Mouse (Mus musculus): Measurements from ENCODE around the gene Cdyl. TPM values are rescaled to one million over a fixed set of nuclear protein-coding genes. Genes with fewer than 3 reads are reported as not detected.

The Cdyl gene
- polyA plus RNA-seq, 1 experiment from 2014 or later: 6.1 TPM

DNA sequence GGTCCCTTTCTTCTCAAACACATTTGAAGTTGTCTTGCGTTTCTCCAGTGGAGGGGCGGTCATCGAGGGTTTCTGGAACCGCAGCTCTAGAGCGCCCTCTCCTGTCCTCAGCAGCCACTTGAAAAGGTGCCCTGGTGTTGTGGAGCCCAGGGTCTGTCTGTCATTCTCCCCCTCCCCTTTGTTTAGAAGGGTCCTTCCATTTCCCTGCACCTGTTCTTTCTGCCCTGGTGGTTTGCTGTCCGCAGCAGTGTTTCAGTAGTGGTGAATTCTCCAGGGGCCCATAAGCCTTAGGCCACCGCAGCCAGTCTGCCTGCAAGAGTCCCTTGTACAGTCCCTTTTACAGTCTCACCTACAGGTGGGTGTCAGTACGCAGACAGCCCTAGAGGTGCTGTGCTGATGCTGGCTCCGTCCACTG lies 112.3 kb downstream of the Cdyl start:
- 60% methylated on average over 9 of the region's 9 CpGs for WGBS
- Histone ChIP-seq H3K27ac (replicated peaks) (no peak overlapping the region), H3K9ac (no peak overlapping the region), H3K4me3 (no peak overlapping the region), H3K27me3 (no peaks in the 10 kb centered on the region), H3K4me2 (no peak overlapping the region), H3K4me1 (replicated peaks) (peaks cover 4% of the 10 kb centered on the region; the same call in 1 of the 2 replicates), H3K9me3 (no peaks in the 10 kb centered on the region), H3K36me3 (no peaks in the 10 kb centered on the region)
- 0 out of 2 replicates have a peak, but pooled peaks have one; percentile 27 for ATAC-seq (ENCODE audit: low read depth)

DNA sequence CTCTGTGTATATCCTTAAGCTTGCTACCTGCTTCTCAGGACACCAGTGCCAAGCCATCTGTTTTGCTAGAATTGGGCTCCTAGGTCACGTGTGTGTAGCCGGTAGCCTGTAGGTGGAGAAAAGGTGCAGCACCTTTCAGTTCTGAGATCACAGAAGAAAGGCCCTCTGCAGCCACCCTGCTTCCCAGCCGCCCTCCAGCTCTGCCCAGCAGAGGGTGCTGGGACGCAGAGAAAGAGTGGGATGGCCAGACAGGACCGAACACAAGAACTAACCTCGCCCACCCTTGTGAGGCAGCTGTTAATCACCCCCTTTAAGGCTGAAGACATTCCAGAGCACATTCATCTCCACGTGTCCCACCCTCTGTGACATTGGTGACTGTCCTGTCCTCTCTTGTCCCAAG lies 114.1 kb downstream of the Cdyl start:
- no peak for ATAC-seq (ENCODE audit: low read depth)
- no peak overlapping the region for H3K4me3 ChIP-seq
- no peak overlapping the region for H3K9ac ChIP-seq
- H3K27ac ChIP-seq (replicated peaks): no peak overlapping the region
- 46% methylated on average over 7 of the region's 7 CpGs for WGBS
- H3K9me3 ChIP-seq: no peaks in the 10 kb centered on the region
- H3K27me3 ChIP-seq: no peaks in the 10 kb centered on the region
- H3K36me3 ChIP-seq: no peaks in the 10 kb centered on the region
- peaks cover 4% of the 10 kb centered on the region; the same call in 1 of the 2 replicates for H3K4me1 ChIP-seq (replicated peaks)
- no peak overlapping the region for H3K4me2 ChIP-seq

DNA sequence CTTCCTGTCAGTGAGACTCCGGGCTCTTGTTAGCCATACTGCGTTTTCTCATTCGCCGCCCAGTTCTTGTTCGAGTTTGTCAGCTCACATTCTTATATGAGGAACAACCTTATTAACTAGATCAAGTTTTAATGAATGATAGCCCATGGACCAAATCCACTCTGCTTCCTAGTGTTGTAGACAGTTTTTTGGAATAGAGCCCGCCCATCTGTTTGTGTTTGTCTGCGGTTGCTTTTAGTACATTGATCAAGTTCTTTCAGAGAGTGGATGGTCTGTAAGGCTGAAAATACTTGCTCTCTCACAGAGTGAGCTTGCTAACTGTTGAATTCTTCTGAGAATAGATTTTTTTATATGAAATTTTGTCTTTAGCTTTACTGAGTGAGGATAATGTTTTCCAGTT lies 116.5 kb downstream of the Cdyl start:
- Histone ChIP-seq H3K36me3 (no peaks in the 10 kb centered on the region), H3K4me1 (replicated peaks) (0 out of 2 replicates have a peak, but pooled peaks cover 4% of the 10 kb centered on the region), H3K9ac (no peak overlapping the region), H3K27ac (replicated peaks) (no peak overlapping the region), H3K9me3 (no peaks in the 10 kb centered on the region), H3K4me3 (no peak overlapping the region), H3K27me3 (no peaks in the 10 kb centered on the region), H3K4me2 (no peak overlapping the region)
- WGBS: 92% methylated on average over 7 of the region's 7 CpGs
- no peak for ATAC-seq (ENCODE audit: low read depth)

DNA sequence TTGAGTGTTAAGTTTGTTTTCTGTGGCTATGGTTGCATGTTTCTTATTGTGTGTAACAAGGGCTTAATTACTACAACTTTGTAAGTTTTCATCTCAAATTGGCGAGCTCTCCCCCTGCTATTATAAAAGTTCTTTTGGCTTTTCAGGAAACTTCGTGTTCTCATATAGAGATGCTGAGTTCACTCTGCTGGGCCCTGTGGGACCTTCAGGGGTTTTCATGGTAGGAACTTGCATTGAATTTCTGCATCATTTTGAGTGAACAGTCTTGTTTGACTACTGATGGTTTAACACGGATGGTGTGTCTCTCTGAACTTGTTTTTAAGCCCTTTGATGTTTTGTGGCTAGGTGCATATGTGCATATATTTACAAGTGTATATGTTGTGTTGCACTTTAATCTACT lies 121.1 kb downstream of the Cdyl start:
- Histone ChIP-seq H3K4me2 (no peak overlapping the region), H3K9ac (no peak overlapping the region), H3K27ac (replicated peaks) (no peak overlapping the region), H3K4me3 (no peak overlapping the region), H3K36me3 (no peaks in the 10 kb centered on the region), H3K27me3 (no peaks in the 10 kb centered on the region), H3K9me3 (no peaks in the 10 kb centered on the region), H3K4me1 (replicated peaks) (no peaks in the 10 kb centered on the region)
- no peak for ATAC-seq (ENCODE audit: low read depth)
- WGBS: 83% methylated on average over 3 of the region's 3 CpGs

DNA sequence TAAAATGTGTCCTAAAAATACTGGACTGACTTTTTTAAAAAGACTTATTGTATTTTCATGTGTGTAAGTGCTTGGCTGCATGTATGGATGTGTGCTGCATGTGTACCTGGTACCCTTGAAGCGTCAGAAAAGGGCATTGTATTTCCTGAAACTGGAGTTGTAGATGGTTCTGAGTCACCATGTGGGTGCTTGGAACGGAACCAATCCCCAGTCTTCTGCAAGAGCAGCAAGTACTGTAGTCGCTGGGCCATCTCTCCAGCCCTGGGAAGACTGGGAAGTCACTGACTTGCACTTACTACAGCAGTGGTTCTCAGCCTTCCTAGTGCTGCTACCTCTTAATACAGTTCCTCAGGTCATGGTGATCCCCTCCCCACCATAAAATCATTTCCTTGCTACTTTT lies 122.1 kb downstream of the Cdyl start:
- no peak overlapping the region for H3K4me3 ChIP-seq
- no peaks in the 10 kb centered on the region for H3K36me3 ChIP-seq
- no peaks in the 10 kb centered on the region for H3K4me1 ChIP-seq (replicated peaks)
- H3K27ac ChIP-seq (replicated peaks): no peak overlapping the region
- H3K4me2 ChIP-seq: no peak overlapping the region
- no peak for ATAC-seq (ENCODE audit: low read depth)
- no peak overlapping the region for H3K9ac ChIP-seq
- WGBS: 91% methylated on average over 3 of the region's 3 CpGs
- no peaks in the 10 kb centered on the region for H3K27me3 ChIP-seq
- H3K9me3 ChIP-seq: no peaks in the 10 kb centered on the region

DNA sequence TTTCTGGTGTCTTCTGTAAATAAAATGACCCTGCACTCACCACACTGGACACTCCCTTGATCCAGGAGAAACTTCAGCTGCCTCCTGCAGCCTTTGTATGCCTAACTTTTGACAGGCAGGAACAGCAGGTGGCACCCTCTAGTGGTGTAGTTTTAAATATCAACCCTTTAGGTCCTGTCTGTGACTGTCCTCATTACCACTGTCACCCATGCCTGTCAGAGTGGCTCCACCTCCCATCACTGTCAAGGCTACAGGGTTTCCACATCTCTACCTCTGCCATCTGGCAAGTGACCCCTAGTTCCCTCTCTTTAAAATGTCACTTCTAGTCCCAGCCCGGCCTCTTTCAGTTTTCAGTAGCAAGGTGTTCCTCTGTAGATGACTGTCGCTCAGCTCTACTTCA lies 123.3 kb downstream of the Cdyl start:
- H3K27ac ChIP-seq (replicated peaks): no peak overlapping the region
- no peaks in the 10 kb centered on the region for H3K27me3 ChIP-seq
- no peak overlapping the region for H3K4me2 ChIP-seq
- no peaks in the 10 kb centered on the region for H3K36me3 ChIP-seq
- H3K4me1 ChIP-seq (replicated peaks): no peaks in the 10 kb centered on the region
- no peaks in the 10 kb centered on the region for H3K9me3 ChIP-seq
- H3K9ac ChIP-seq: no peak overlapping the region
- peak; percentile 47; the same call in 1 of the 2 replicates for ATAC-seq (ENCODE audit: low read depth)
- 87% methylated on average over 2 of the region's 2 CpGs for WGBS
- no peak overlapping the region for H3K4me3 ChIP-seq

DNA sequence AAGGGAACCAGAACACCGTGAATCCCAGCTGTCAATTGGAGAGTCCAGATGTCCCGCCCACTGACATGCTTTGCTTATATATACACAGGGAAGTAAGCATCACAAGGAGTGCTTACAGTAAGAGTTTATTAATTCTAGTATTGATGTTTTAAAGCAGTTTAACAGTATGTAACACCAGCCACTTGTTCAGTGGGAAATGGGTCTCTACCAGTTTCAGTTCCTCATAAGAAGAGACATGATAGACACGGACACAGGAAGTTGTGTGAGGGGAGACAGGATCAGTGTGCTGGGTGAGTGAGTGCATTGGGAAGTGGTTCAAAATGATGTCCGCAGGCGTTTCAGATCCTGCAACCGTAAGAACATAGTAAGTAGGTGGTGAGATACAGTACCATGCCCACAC lies 123.9 kb downstream of the Cdyl start:
- no peaks in the 10 kb centered on the region for H3K27me3 ChIP-seq
- no peak overlapping the region for H3K27ac ChIP-seq (replicated peaks)
- H3K4me1 ChIP-seq (replicated peaks): no peaks in the 10 kb centered on the region
- H3K4me2 ChIP-seq: no peak overlapping the region
- H3K36me3 ChIP-seq: no peaks in the 10 kb centered on the region
- H3K9ac ChIP-seq: no peak overlapping the region
- no peaks in the 10 kb centered on the region for H3K9me3 ChIP-seq
- WGBS: 92% methylated on average over 6 of the region's 6 CpGs
- H3K4me3 ChIP-seq: no peak overlapping the region
- no peak for ATAC-seq (ENCODE audit: low read depth)

DNA sequence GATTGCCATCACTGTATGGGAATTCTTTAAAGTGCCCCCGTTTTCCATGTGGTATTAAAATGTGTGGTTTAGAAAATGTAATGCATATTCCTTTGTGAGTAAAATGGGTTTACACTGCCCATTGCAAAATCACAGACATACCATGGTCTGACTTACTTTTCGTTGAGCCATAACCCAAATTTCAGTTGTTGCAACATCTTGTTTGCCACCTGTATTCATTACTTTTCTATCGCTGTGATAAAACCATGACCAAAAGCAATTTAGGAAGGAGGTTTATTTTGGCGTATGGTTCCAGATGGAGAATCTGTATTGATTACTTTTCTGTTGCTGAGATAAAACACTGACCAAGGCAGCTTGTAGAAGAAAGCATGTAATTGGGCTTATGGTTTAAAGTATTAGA lies 124.6 kb downstream of the Cdyl start:
- ATAC-seq (ENCODE audit: low read depth): no peak

DNA sequence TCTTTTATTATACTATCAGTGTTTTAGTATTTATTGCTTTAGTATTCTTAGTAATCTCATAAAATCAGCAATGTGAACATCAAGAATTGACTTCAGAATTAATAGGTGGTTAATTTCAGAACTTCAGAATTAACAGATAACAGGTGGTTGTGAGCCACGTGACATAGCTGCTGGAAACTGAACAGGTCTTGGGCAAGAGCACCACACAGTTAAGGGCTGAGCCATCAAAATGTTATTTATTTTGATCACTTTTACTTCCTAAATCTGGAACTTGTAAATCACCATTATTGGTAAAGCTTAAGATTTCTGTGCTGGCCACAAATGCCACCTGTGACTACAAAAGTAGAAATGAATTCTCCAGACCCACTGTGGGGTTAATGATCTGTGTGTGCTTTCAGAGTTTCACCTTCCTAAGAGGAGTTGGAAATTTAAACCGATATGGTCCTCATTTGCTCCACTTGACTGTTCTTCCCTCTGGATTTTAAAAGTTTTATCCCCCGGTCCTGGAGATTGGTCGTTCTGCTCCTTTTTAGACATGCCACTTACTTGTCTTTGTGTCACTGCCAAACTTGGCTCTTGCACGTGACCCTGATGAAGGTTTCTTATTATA lies 125.8 kb downstream of the Cdyl start:
- no peak for ATAC-seq (ENCODE audit: low read depth)
- Histone ChIP-seq H3K4me1 (replicated peaks) (peaks cover 13% of the 10 kb centered on the region), H3K36me3 (no peaks in the 10 kb centered on the region), H3K4me3 (no peak overlapping the region), H3K4me2 (no peak overlapping the region), H3K27ac (replicated peaks) (no peak overlapping the region), H3K27me3 (no peaks in the 10 kb centered on the region), H3K9me3 (no peaks in the 10 kb centered on the region), H3K9ac (no peak overlapping the region)
- WGBS: 69% methylated on average over 5 of the region's 5 CpGs

More for the DNA sequence above, 124.6 kb downstream of the Cdyl start:
- Histone ChIP-seq H3K9ac (no peak overlapping the region), H3K9me3 (no peaks in the 10 kb centered on the region), H3K36me3 (no peaks in the 10 kb centered on the region), H3K4me3 (no peak overlapping the region), H3K27ac (replicated peaks) (no peak overlapping the region), H3K4me1 (replicated peaks) (peaks cover 3% of the 10 kb centered on the region), H3K27me3 (no peaks in the 10 kb centered on the region), H3K4me2 (no peak overlapping the region)
- WGBS: 84% methylated on average over 4 of the region's 4 CpGs

DNA sequence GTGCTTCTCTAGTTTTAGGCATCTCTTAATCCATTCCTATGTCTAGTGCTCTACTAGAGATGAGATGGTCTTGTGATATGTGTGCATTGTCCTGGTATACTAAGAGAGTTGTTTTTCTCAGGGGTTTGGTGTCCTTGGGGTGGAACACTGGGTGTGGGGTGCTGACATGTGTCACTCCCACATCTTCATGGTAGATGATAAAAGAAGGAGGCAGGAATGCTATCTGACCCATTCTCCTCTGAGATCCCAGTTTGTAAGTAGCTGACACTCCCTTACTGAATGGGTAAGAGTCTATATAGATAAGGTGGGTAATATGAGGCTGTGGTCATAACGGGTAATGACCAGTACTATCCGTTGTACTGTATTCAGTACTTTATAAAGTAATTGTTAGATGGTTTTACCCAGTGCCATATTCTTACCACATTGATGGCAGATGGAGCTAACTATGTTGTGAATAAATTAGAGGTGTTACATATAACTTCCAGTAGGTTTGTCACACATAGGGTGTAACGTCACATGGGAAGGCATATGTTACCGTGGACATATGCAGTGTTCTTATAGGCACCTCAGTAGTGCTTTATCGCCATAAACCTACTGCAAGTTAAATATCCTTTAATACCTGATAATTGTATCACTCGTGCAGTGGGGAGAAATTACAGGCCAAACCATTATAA lies 127.2 kb downstream of the Cdyl start:
- Histone ChIP-seq H3K27ac (replicated peaks) (no peak overlapping the region), H3K9me3 (no peaks in the 10 kb centered on the region), H3K36me3 (no peaks in the 10 kb centered on the region), H3K4me2 (no peak overlapping the region), H3K4me1 (replicated peaks) (peaks cover 14% of the 10 kb centered on the region), H3K4me3 (no peak overlapping the region), H3K9ac (no peak overlapping the region), H3K27me3 (no peaks in the 10 kb centered on the region)
- no peak for ATAC-seq (ENCODE audit: low read depth)
- 95% methylated on average over 6 of the region's 6 CpGs for WGBS

DNA sequence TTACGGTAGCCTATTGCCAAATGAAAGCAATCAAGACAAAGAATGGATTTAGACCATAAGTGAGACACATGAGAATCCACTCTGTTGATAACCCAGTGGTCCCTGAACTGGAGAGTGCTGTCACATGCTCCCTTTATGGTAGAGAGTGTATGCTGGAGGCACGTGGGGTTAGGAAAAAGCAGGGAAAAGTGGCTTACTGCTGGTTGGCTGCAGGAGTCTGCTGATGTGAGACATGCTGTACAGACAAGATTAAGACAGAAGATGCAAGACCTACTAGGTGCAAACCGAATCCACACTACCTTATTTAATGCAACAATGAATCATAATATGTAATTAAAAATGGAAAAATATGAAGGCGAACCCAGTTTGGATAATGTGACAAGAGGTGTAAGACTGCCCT lies 129.9 kb downstream of the Cdyl start:
- no peak overlapping the region for H3K4me2 ChIP-seq
- WGBS: 77% methylated on average over 4 of the region's 4 CpGs
- no peak for ATAC-seq (ENCODE audit: low read depth)

DNA sequence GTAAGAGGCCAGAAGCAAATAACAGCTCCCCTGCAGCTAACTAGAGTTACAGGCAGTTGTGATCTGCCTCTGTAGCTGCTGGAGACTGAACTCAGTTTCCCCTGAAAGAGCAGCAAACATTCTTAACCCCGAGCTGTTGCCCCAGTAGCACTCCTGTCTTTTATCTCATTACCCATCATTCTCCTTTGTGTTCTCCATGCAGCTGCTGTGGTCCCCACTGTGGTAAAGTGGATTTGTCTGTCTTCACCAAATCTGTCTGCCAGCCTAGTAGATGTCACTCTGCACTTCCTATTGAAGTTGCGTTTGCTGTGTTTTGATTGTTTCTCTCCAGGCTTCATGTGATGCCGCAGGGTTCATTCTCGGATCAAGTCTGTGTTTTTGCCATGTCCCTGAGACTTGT lies 130.8 kb downstream of the Cdyl start:
- no peaks in the 10 kb centered on the region for H3K9me3 ChIP-seq

More for the DNA sequence above, 129.9 kb downstream of the Cdyl start:
- H3K4me1 ChIP-seq (replicated peaks): peaks cover 14% of the 10 kb centered on the region
- no peak overlapping the region for H3K9ac ChIP-seq
- no peaks in the 10 kb centered on the region for H3K9me3 ChIP-seq
- H3K36me3 ChIP-seq: no peaks in the 10 kb centered on the region
- no peaks in the 10 kb centered on the region for H3K27me3 ChIP-seq
- H3K4me3 ChIP-seq: no peak overlapping the region
- H3K27ac ChIP-seq (replicated peaks): no peak overlapping the region

DNA sequence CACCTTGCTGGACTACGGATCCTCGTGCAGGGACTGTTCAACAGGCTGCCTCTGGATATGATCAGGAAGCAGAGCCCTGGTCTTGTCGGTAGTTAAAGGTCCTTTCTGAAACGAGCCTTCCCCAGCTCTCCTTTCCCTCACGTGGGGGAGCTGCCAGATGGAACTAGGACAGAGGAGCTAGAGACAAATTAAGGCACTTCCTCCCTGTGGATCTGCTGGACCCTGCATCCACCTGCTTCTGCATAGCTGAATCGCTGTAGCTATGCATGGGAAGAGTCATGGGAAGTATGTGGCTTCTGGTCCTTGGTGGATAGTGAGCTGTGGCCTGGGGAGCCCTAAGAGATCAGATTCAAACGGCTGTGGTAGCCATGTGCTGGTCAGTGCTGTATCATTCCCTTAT lies 134.7 kb downstream of the Cdyl start:
- WGBS: 72% methylated on average over 7 of the region's 7 CpGs
- H3K27ac ChIP-seq (replicated peaks): no peak overlapping the region
- no peak overlapping the region for H3K4me3 ChIP-seq

More for the DNA sequence above, 130.8 kb downstream of the Cdyl start:
- no peak overlapping the region for H3K4me3 ChIP-seq
- ATAC-seq (ENCODE audit: low read depth): no peak
- no peaks in the 10 kb centered on the region for H3K36me3 ChIP-seq
- H3K4me2 ChIP-seq: no peak overlapping the region
- H3K9ac ChIP-seq: no peak overlapping the region
- no peak overlapping the region for H3K27ac ChIP-seq (replicated peaks)
- 73% methylated on average over 4 of the region's 4 CpGs for WGBS
- no peaks in the 10 kb centered on the region for H3K27me3 ChIP-seq
- H3K4me1 ChIP-seq (replicated peaks): peaks cover 14% of the 10 kb centered on the region

More for the DNA sequence above, 134.7 kb downstream of the Cdyl start:
- no peaks in the 10 kb centered on the region for H3K36me3 ChIP-seq
- no peaks in the 10 kb centered on the region for H3K27me3 ChIP-seq
- H3K9me3 ChIP-seq: no peaks in the 10 kb centered on the region
- no peak for ATAC-seq (ENCODE audit: low read depth)
- H3K4me1 ChIP-seq (replicated peaks): peaks cover 24% of the 10 kb centered on the region
- H3K9ac ChIP-seq: no peak overlapping the region
- H3K4me2 ChIP-seq: no peak overlapping the region

Data from neural tube, embryonic 13.5 days (tissue).